Mouse (Mus musculus) midbrain, embryonic 16.5 days (tissue): ENCODE results near the gene Gabra6. TPM values are rescaled to one million over a fixed set of nuclear protein-coding genes. Genes with fewer than 3 reads are reported as not detected.

Experiments used
- ATAC-seq: fragments of 200-750 bp; cut with Nextera tagmentation; 2 replicates; pipeline ENCODE4 v1.8.0; 2017; ENCODE audit warnings: moderate TSS enrichment
- H3K27ac ChIP-seq: fragments of 300-500 bp; sonication (generic); 2 replicates; pipeline ENCODE4 v1.5.1; 2014; ENCODE audit warnings: mild to moderate bottlenecking, low read length, mixed read lengths
- H3K27me3 ChIP-seq: fragments of 300-500 bp; sonication (generic); 2 replicates; pipeline ENCODE4 v1.6.1; 2014; ENCODE audit warnings: low read depth, low read length, mixed read lengths; ENCODE audit not compliant: control insufficient read depth, insufficient read depth
- H3K36me3 ChIP-seq: fragments of 300-500 bp; sonication (generic); 2 replicates; pipeline ENCODE4 v1.6.1; 2014; ENCODE audit warnings: mild to moderate bottlenecking, low read length, moderate library complexity, mixed read lengths; ENCODE audit not compliant: control insufficient read depth, insufficient read depth
- H3K4me1 ChIP-seq: fragments of 300-500 bp; sonication (generic); 2 replicates; pipeline ENCODE4 v1.6.1; 2014; ENCODE audit warnings: mild to moderate bottlenecking, low read length, mixed read lengths; ENCODE audit not compliant: control insufficient read depth, insufficient read depth
- H3K4me2 ChIP-seq: fragments of 300-500 bp; sonication (generic); 2 replicates; pipeline ENCODE4 v1.6.1; 2014; ENCODE audit warnings: mild to moderate bottlenecking, low read length, mixed read lengths
- H3K4me3 ChIP-seq: fragments of 300-500 bp; sonication (generic); 2 replicates; pipeline ENCODE4 v1.5.1; 2014; ENCODE audit warnings: low read depth, mild to moderate bottlenecking, low read length, moderate library complexity, mixed read lengths
- H3K9ac ChIP-seq: fragments of 300-500 bp; sonication (generic); 2 replicates; pipeline ENCODE4 v1.6.1; 2014; ENCODE audit warnings: low read depth, low read length, mixed read lengths
- H3K9me3 ChIP-seq: fragments of 300-500 bp; sonication (generic); replicated peaks from 2 replicates; pipeline ENCODE4 v1.6.1; 2014; ENCODE audit warnings: mild to moderate bottlenecking, low read length, mixed read lengths; ENCODE audit not compliant: control insufficient read depth, poor library complexity, severe bottlenecking
- WGBS: fragments of 180-500 bp; shearing (Covaris S2); extraction: QIAGEN DNeasy Blood & Tissue Kit; methylation state at CpG from one replicate; pipeline ENCODE4 v1.1.7; 2014; 5-methylcytosine and 5-hydroxymethylcytosine counted together
- polyA plus RNA-seq: library from polyadenylated mRNA; unstranded; fragments of >200 nt; fragmentation: Nextera tagmentation; extraction: Ambion mirVana; gene quantifications from 2 replicates; pipeline ENCODE4 v1.2.1, GENCODE M21; 2015

The Gabra6 gene
- not detected in 2 replicates for polyA plus RNA-seq

DNA sequence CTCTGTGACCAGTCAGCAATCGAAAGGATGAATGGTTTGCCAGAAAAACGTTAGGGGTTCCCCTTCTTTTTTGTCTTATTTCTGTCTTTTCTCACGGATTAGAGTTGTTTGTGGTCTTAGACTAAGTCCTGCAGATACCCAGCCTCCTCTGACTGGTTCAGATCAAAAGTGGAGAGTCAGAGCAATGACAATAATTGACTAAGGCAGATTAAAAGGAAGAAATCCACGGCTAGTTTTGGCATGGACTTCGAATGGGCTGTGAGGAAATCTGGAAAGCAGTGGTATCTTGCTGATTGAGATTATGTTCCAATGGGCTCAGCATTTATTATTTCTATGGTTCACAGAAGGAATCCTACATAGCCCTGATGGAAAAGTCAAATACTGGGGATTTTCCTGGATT is at the start of gene Gabra6:
Gene Gabra6 (minus strand): TSS at position 191 of the 400 bp plus-strand sequence.
- H3K9ac ChIP-seq = no peak within 1 kb of the TSS
- H3K27me3 ChIP-seq = no peaks in the 10 kb centered on the region
- ATAC-seq = no peak
- H3K9me3 ChIP-seq = no peaks in the 10 kb centered on the region
- H3K4me1 ChIP-seq = no peaks in the 10 kb centered on the region
- no peak within 1 kb of the TSS for H3K27ac ChIP-seq
- H3K36me3 ChIP-seq = no peaks in the 10 kb centered on the region
- 46% methylated on average over 5 of the region's 5 CpGs for whole genome bisulfite sequencing
- H3K4me2 ChIP-seq = no peak within 1 kb of the TSS
- no peak within 1 kb of the TSS for H3K4me3 ChIP-seq

DNA sequence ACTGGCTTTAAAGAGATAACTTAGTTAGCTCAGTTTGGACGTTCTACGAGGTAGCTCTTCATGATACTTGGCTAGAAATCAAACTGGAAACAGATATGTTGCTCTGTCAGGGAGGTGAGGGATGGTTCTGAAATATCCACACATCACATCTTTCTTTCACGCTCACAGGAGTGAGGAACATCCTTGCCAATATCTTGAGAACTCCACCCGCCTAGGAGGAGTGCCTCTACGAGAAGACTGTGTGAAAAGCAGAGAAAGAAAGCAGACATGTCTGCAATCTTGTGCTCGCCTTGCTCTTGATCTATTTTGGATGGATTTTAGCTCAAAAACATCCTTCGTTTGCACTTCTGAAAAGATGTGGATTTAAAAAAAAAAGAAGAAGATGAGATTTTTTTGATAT is 44.7 kb upstream of the Gabra6 start:
- WGBS = 86% methylated on average over 7 of the region's 7 CpGs
- no peak overlapping the region for H3K4me3 ChIP-seq
- H3K27me3 ChIP-seq = no peaks in the 10 kb centered on the region
- H3K4me1 ChIP-seq = no peaks in the 10 kb centered on the region
- H3K9me3 ChIP-seq = 0 out of 2 replicates have a peak, but pooled peaks cover 2% of the 10 kb centered on the region
- H3K36me3 ChIP-seq = no peaks in the 10 kb centered on the region
- ATAC-seq = no peak
- no peak overlapping the region for H3K27ac ChIP-seq
- H3K9ac ChIP-seq = no peak overlapping the region
- H3K4me2 ChIP-seq = no peak overlapping the region

DNA sequence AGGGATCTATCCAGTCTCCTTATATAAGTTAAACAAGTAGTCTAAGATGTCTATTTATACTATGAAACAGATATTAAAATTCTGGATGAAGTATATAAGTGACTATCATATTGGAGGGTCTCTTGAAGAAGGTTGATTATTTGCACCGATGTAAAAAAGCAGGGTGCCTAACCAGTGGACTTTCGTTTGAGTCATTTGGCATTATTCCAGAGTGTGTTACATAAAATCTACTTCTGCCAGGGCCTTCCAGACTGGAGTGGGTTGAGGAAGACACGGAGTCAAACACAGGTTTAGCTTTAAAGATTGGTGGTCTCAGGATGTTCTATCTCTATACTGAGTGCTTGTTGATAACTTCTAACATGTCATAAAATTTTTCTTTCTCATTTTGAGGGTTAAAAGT is 11.2 kb upstream of the Gabra6 start:
- no peaks in the 10 kb centered on the region for H3K9me3 ChIP-seq
- WGBS = 94% methylated on average over 3 of the region's 3 CpGs

DNA sequence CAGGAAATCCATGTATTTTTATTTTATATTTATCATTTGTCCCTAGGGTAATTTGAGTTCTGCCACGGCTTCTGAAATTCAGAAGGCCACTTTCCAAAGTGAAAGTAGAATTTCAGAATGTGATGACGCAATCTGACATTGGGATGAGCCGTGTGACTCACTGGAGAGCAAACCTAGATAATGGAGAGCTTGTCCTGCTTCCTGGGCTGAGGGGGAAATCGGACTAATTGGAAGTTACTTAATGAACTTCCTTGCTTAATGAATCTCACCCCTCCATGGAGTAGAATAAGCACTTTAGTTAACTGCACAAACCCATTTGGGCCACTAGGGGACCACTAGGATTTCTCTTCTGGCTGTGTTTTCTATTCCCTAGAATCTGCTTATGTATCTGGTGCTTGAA is 5.4 kb upstream of the Gabra6 start:
- no peak overlapping the region for H3K27ac ChIP-seq
- no peak overlapping the region for H3K4me2 ChIP-seq
- no peaks in the 10 kb centered on the region for H3K4me1 ChIP-seq
- ATAC-seq = no peak
- H3K27me3 ChIP-seq = no peaks in the 10 kb centered on the region
- H3K9ac ChIP-seq = no peak overlapping the region
- H3K9me3 ChIP-seq = no peaks in the 10 kb centered on the region
- no peaks in the 10 kb centered on the region for H3K36me3 ChIP-seq
- 89% methylated on average over 4 of the region's 4 CpGs for WGBS
- no peak overlapping the region for H3K4me3 ChIP-seq

More for the DNA sequence above, 11.2 kb upstream of the Gabra6 start:
- Histone ChIP-seq H3K4me1 (no peaks in the 10 kb centered on the region), H3K27me3 (no peaks in the 10 kb centered on the region), H3K4me2 (no peak overlapping the region), H3K4me3 (no peak overlapping the region), H3K36me3 (no peaks in the 10 kb centered on the region), H3K27ac (no peak overlapping the region), H3K9ac (no peak overlapping the region)
- ATAC-seq = no peak

DNA sequence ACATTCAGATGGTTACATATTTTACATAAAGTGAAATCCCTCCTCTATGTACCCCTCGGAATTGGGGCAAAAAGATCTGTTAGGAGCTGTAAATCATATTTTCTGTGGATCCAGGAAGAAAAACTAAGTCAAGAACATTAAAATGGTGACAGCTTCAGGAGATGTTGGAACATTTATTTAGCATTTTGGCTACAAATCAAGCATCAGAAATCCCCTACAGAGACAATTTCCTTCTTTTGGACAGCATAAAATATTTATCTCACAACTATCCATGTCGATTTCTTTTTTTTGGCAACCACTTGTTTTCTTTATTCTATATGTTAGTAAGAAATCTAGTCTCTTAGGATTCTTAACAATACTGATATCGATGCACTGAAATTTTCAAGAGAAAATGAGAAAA is 688 bp upstream of the Gabra6 start:
- Histone ChIP-seq H3K4me3 (no peak overlapping the region), H3K4me2 (no peak overlapping the region), H3K27me3 (no peaks in the 10 kb centered on the region), H3K36me3 (no peaks in the 10 kb centered on the region), H3K4me1 (no peaks in the 10 kb centered on the region), H3K9ac (no peak overlapping the region), H3K9me3 (no peaks in the 10 kb centered on the region), H3K27ac (no peak overlapping the region)
- WGBS = 88% methylated on average over 3 of the region's 3 CpGs
- no peak for ATAC-seq

DNA sequence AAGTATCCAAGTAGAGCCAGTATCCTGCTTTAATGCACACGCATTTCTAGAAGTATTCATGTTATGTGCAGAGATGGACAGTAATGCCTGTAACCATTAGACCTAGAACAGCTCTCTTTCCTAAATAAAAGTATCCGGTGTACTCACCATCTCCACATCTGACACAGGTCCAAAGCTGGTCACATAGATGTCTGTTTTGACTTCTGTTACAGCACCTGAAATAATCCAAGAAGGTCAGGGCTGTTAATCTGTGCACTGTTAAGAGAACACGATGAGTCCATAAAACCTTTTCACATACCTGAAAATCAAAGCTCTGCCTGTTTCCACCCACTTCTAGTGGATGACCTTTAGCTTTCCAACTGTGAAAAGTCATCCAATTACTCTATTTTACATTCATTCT is 1.4 kb downstream of the Gabra6 start:
- no peaks in the 10 kb centered on the region for H3K27me3 ChIP-seq
- 92% methylated on average over 3 of the region's 3 CpGs for WGBS

DNA sequence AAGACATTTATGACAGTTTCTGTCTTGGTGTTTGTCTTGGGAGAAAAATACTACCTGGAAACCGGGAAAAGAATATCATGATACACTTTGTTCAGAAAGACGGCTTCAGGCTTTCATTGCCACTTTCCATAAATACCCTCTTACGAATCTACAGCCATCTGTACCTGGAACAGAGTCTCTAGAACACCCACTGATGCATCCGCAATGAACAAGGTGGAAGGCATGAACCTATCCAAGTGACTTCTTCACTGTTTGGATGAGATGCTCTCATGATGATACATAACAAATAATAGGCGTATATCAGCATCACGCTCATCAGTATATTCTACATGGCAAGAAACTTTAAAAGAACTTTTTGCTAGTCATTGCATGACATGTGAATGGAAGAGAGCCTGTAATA is 1.8 kb downstream of the Gabra6 start:
- no peak overlapping the region for H3K4me2 ChIP-seq
- no peaks in the 10 kb centered on the region for H3K36me3 ChIP-seq
- 92% methylated on average over 6 of the region's 6 CpGs for WGBS
- ATAC-seq = no peak
- no peaks in the 10 kb centered on the region; the same call in 1 of the 2 replicates for H3K4me1 ChIP-seq
- no peaks in the 10 kb centered on the region for H3K9me3 ChIP-seq
- no peaks in the 10 kb centered on the region for H3K27me3 ChIP-seq
- H3K4me3 ChIP-seq = no peak overlapping the region
- H3K9ac ChIP-seq = no peak overlapping the region
- H3K27ac ChIP-seq = no peak overlapping the region

More for the DNA sequence above, 1.4 kb downstream of the Gabra6 start:
- ATAC-seq = no peak
- Histone ChIP-seq H3K4me1 (no peaks in the 10 kb centered on the region; the same call in 1 of the 2 replicates), H3K4me2 (no peak overlapping the region), H3K36me3 (no peaks in the 10 kb centered on the region), H3K9ac (no peak overlapping the region), H3K27ac (no peak overlapping the region), H3K4me3 (no peak overlapping the region), H3K9me3 (no peaks in the 10 kb centered on the region)

DNA sequence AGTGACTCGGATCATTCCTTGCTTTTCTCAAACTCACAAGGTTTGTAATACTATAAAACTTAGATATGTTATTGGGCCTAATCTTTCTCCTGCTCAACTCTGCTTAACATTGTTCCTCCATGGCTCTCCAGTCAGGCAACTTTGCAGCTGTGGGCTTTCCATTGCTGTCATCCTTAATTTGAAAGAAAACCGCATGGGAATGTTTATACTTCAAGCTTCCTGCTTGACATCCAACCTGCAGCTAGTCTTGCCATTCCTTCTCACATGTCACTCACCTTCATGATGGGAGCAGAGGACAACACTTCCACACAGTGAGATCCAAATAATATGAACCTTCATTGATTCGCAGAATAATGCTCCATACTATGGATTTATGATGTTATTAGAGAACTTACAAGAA is 2.9 kb downstream of the Gabra6 start:
- Histone ChIP-seq H3K4me2 (no peak overlapping the region), H3K9ac (no peak overlapping the region), H3K4me3 (no peak overlapping the region), H3K9me3 (no peaks in the 10 kb centered on the region), H3K27ac (no peak overlapping the region), H3K36me3 (no peaks in the 10 kb centered on the region), H3K27me3 (no peaks in the 10 kb centered on the region), H3K4me1 (no peaks in the 10 kb centered on the region; the same call in 1 of the 2 replicates)
- 88% methylated on average over 3 of the region's 3 CpGs for WGBS
- no peak for ATAC-seq

DNA sequence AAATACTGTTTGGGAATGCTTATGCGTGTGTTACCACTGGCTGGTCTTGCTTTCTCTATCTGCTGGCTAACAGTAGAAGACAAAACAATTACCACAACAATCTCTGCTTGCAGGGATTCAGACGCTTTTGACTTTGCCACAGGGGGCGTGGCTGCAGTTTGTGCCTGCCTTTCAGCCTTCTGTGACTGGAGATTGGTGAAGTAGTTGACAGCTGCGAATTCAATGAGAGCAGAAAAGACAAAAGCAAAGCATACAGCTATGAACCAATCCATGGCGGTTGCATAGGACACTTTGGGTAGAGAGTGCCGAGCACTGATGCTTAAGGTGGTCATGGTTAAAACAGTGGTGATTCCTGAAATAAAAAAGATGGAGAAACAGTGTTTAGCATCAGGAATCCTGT is 6.0 kb downstream of the Gabra6 start:
- H3K4me1 ChIP-seq = no peaks in the 10 kb centered on the region; the same call in 1 of the 2 replicates
- H3K9ac ChIP-seq = no peak overlapping the region
- WGBS = 3% methylated on average over 6 of the region's 6 CpGs
- no peaks in the 10 kb centered on the region for H3K36me3 ChIP-seq
- no peak overlapping the region for H3K27ac ChIP-seq
- no peak overlapping the region for H3K4me3 ChIP-seq
- ATAC-seq = peak; percentile 42; the same call in 1 of the 2 replicates
- no peaks in the 10 kb centered on the region for H3K9me3 ChIP-seq
- no peaks in the 10 kb centered on the region for H3K27me3 ChIP-seq
- H3K4me2 ChIP-seq = peak overlapping the region; percentile 34
